ENCODE assay signal across 16 mouse cellular contexts in the genomic region with DNA sequence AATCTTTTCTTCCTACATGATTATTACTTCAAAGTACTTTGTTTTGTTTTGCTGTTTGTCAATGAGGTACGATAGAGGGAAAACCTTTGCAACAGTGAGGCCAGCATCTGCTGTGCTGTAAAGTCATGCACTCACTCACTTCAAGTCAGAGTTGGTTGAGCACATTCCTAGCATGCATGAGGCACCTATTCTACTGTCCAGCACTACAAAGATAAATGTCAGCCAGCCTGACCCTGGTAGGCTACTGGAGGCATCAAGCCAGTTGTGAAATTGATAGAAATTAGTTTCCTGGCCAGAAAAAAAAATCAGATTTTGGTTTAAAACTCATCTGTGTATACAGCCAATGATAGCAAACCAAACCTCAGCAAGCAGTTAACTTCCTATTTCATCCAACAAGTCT.
"Had no signal": no experiment of that assay in that cellular context is flagged by ENCODE, and none has a peak within 500 bp of the region (broad histone marks: within the 10 kb centered on the region; RNA-seq: fewer than 3 reads in every experiment).

No protein-coding gene starts in this region.

- H3K9me3 ChIP-seq: lung, embryonic 15.5 days; megakaryocyte, embryonic 14.5 days; midbrain, embryonic 13.5 days; midbrain, embryonic 15.5 days; neural tube, embryonic 12.5 days; stomach, embryonic 15.5 days had no signal

- DNase-seq: liver, postnatal 0 days; lung, adult 2 months; lung, postnatal 14 days; lung, postnatal 36 days; right cerebral cortex, postnatal 14 days; thymus, adult 2 months; thymus, postnatal 36 days had no signal

- H3K4me2 ChIP-seq: lung, embryonic 15.5 days; midbrain, embryonic 13.5 days; midbrain, embryonic 15.5 days; neural tube, embryonic 12.5 days; stomach, embryonic 15.5 days had no signal

- H3K27ac ChIP-seq: lung, embryonic 15.5 days; macrophage; midbrain, embryonic 13.5 days; midbrain, embryonic 15.5 days; neural tube, embryonic 12.5 days; stomach, embryonic 15.5 days; stomach, postnatal 0 days had no signal

- ATAC-seq: liver, postnatal 0 days; lung, postnatal 0 days; midbrain, embryonic 13.5 days; midbrain, embryonic 15.5 days had no signal

- H3K4me3 ChIP-seq: lung, embryonic 15.5 days; megakaryocyte, embryonic 14.5 days; midbrain, embryonic 13.5 days; midbrain, embryonic 15.5 days; neural tube, embryonic 12.5 days; stomach, embryonic 15.5 days had no signal

- H3K27me3 ChIP-seq: lung, embryonic 15.5 days; megakaryocyte, embryonic 14.5 days; midbrain, embryonic 13.5 days; midbrain, embryonic 15.5 days; neural tube, embryonic 12.5 days; stomach, embryonic 15.5 days had no signal

- H3K36me3 ChIP-seq: midbrain, embryonic 13.5 days; midbrain, embryonic 15.5 days; stomach, embryonic 15.5 days had no signal

- H3K4me1 ChIP-seq: midbrain, embryonic 13.5 days; midbrain, embryonic 15.5 days; neural tube, embryonic 12.5 days had no signal

- H3K9ac ChIP-seq: liver, postnatal 0 days; lung, embryonic 15.5 days; midbrain, embryonic 13.5 days; midbrain, embryonic 15.5 days; neural tube, embryonic 12.5 days; stomach, embryonic 15.5 days had no signal
